In genomic region chr15:102247252-102248130, GRCm38 (mm10) we compare ENCODE assay signal across 8 mouse cellular contexts. TPM values are rescaled to one million over a fixed set of nuclear protein-coding genes. Genes with fewer than 3 reads are reported as not detected.
A peak's percentile ranks its signal among the peaks of the same experiment; 100 is the strongest.
DNase-seq lines count a peak whose midpoint lies in the region; ATAC-seq and TF ChIP-seq lines count a peak whose summit lies in the region.

No protein-coding gene starts in this region.

- peak; percentile 64 for ATAC-seq in heart, postnatal 0 days (ENCODE audit: insufficient read depth, low read depth)
- peak; percentile 50 for ATAC-seq in lung, embryonic 14.5 days (ENCODE audit: insufficient read depth)
- ATAC-seq in megakaryocyte-erythroid progenitor cell, adult 5-6 weeks (replicated peaks; ENCODE audit: low FRiP score, low TSS enrichment, poor library complexity, severe bottlenecking) = no peak

- in situ Hi-C loops in ES-E14 (cut with MboI; ENCODE audit: low sequenced_read_pairs in 2 of 2, unreplicated experiment in 2 of 2) = no loop called here

- no peaks in the 10 kb centered on the region for H3K9me3 ChIP-seq in ES-E14 (ENCODE audit: control insufficient read depth, insufficient read depth, low read depth, low read length)
- no peaks in the 10 kb centered on the region for H3K9me3 ChIP-seq in heart, postnatal 0 days (replicated peaks; ENCODE audit: control insufficient read depth, low read length)
- no peaks in the 10 kb centered on the region for H3K9me3 ChIP-seq in lung, embryonic 14.5 days (ENCODE audit: low read depth, low read length)

- peaks cover 4% of the 10 kb centered on the region; the same call in 1 of the 2 replicates for H3K27me3 ChIP-seq in heart, postnatal 0 days (ENCODE audit: control insufficient read depth, insufficient read depth, low read length)
- no peaks in the 10 kb centered on the region for H3K27me3 ChIP-seq in lung, embryonic 14.5 days (ENCODE audit: insufficient read depth, low read length)

- TF ChIP-seq POLR2A in embryonic fibroblast, embryonic 13.5 days (IDR thresholded peaks at IDR 0.05; ENCODE audit: low read depth, low read length) = peak; percentile 47
- TF ChIP-seq POLR2A in olfactory bulb, adult 2 months (IDR thresholded peaks at IDR 0.05; ENCODE audit: insufficient read depth, low read depth, low read length) = no peak

- peaks cover 14 to 29% of the 10 kb centered on the region in 2 experiments for H3K4me1 ChIP-seq in ES-E14 (ENCODE audit: control insufficient read depth in 2 of 2, insufficient read depth in 2 of 2, low read length in 2 of 2, poor library complexity in 1 of 2)
- H3K4me1 ChIP-seq in embryonic fibroblast, embryonic 13.5 days (ENCODE audit: control insufficient read depth, insufficient read depth, low read length) = peaks cover 17% of the 10 kb centered on the region
- H3K4me1 ChIP-seq in heart, postnatal 0 days (ENCODE audit: control insufficient read depth, insufficient read depth) = 0 out of 2 replicates have a peak, but pooled peaks cover 12% of the 10 kb centered on the region
- H3K4me1 ChIP-seq in lung, embryonic 14.5 days (ENCODE audit: insufficient read depth) = peaks cover 41% of the 10 kb centered on the region
- peaks cover 42% of the 10 kb centered on the region for H3K4me1 ChIP-seq in olfactory bulb, adult 2 months (ENCODE audit: control insufficient read depth, insufficient read depth, low read length)

- peak overlapping the region; percentile 69 to 93 for H3K4me3 ChIP-seq in ES-E14 (ENCODE audit: insufficient read depth in 1 of 2, low read depth in 1 of 2, low read length in 2 of 2, poor library complexity in 1 of 2, severe bottlenecking in 1 of 2)
- peak overlapping the region; percentile 31 for H3K4me3 ChIP-seq in embryonic fibroblast, embryonic 13.5 days (ENCODE audit: insufficient read depth, low read length)
- H3K4me3 ChIP-seq in heart, postnatal 0 days (ENCODE audit: low read depth, low read length) = peak overlapping the region; percentile 67
- H3K4me3 ChIP-seq in lung, embryonic 14.5 days (ENCODE audit: low read depth, low read length) = peak overlapping the region; percentile 51
- peak overlapping the region; percentile 73 for H3K4me3 ChIP-seq in olfactory bulb, adult 2 months (ENCODE audit: insufficient read depth, low read depth, low read length)

- no peaks in the 10 kb centered on the region; the same call in 1 of the 2 replicates for H3K36me3 ChIP-seq in ES-E14 (ENCODE audit: control insufficient read depth, insufficient read depth, low read length, poor library complexity, severe bottlenecking)
- no peaks in the 10 kb centered on the region for H3K36me3 ChIP-seq in heart, postnatal 0 days (replicated peaks; ENCODE audit: control insufficient read depth, insufficient read depth, low read length)
- peaks cover 27% of the 10 kb centered on the region; the same call in 1 of the 2 replicates for H3K36me3 ChIP-seq in lung, embryonic 14.5 days (ENCODE audit: insufficient read depth)

- peak overlapping the region; percentile 98 for H3K27ac ChIP-seq in ES-E14 (ENCODE audit: insufficient read depth, low read depth, low read length, poor library complexity, severe bottlenecking)
- H3K27ac ChIP-seq in embryonic fibroblast, embryonic 13.5 days (ENCODE audit: insufficient read depth, low read length) = peak overlapping the region; percentile 96
- H3K27ac ChIP-seq in heart, postnatal 0 days (ENCODE audit: low read depth) = peak overlapping the region; percentile 91
- H3K27ac ChIP-seq in lung, embryonic 14.5 days (ENCODE audit: low read depth) = peak overlapping the region; percentile 99
- H3K27ac ChIP-seq in olfactory bulb, adult 2 months (ENCODE audit: insufficient read depth, low read depth, low read length) = peak overlapping the region; percentile 53

- 1% methylated on average over 54 of the region's 65 CpGs for WGBS in heart, postnatal 0 days
- under 1% methylated on average over 64 of the region's 65 CpGs for WGBS in lung, embryonic 14.5 days
- WGBS in olfactory bulb, adult 2 months = 1% methylated on average over 64 of the region's 65 CpGs

- no peak for TF ChIP-seq CTCF in embryonic fibroblast, embryonic 13.5 days (IDR thresholded peaks at IDR 0.05; ENCODE audit: borderline replicate concordance, insufficient read depth, low read length)
- TF ChIP-seq CTCF in heart, postnatal 0 days (IDR thresholded peaks at IDR 0.05; ENCODE audit: low read depth) = no peak
- TF ChIP-seq CTCF in lung, embryonic 14.5 days (IDR thresholded peaks at IDR 0.05; ENCODE audit: low read depth) = no peak
- no peak for TF ChIP-seq CTCF in olfactory bulb, adult 2 months (IDR thresholded peaks at IDR 0.05; ENCODE audit: insufficient read depth, low read depth, low read length)

- TF ChIP-seq EP300 in heart, postnatal 0 days (IDR thresholded peaks at IDR 0.05; ENCODE audit: low read depth) = peak; percentile 63

- peak overlapping the region; percentile 78 for H3K4me2 ChIP-seq in heart, postnatal 0 days (ENCODE audit: low read depth, low read length)
- H3K4me2 ChIP-seq in lung, embryonic 14.5 days = peak overlapping the region; percentile 81

- H3K9ac ChIP-seq in ES-E14 (ENCODE audit: insufficient read depth, low read depth, low read length, poor library complexity, severe bottlenecking) = peak overlapping the region; percentile 79
- peak overlapping the region; percentile 56 for H3K9ac ChIP-seq in heart, postnatal 0 days (replicated peaks; ENCODE audit: low read depth, low read length)
- peak overlapping the region; percentile 62 for H3K9ac ChIP-seq in lung, embryonic 14.5 days

- DNase-seq in ES-E14 (ENCODE audit: low read depth, low spot score) = no peak
- DNase-seq in adrenal gland, postnatal 25 days = peak; percentile 73
- DNase-seq in heart, postnatal 0 days (ENCODE audit: low spot score) = peak; percentile 68
- DNase-seq in kidney, postnatal 14 days = peak; percentile 89
- peak; percentile 85 for DNase-seq in lung, embryonic 14.5 days

RNA-seq across cellular contexts. Expression of gene Rarg, which starts 9.8 kb away (rescaled TPM):
- 101 and 115 TPM in 2 replicates for total RNA-seq in ES-E14 (2012; rRNA removed)
- 21.5 and 25.7 TPM in 2 replicates for total RNA-seq in adrenal gland, postnatal 25 days (2021)
- polyA plus RNA-seq in embryonic fibroblast, embryonic 13.5 days (2011; ENCODE audit: insufficient read length, low read depth, missing spikeins) = 70.6 and 91.2 TPM in 2 replicates
- total RNA-seq in heart, postnatal 0 days (2014; rRNA removed; ENCODE audit: low replicate concordance) = 8.9 and 9.7 TPM in 2 replicates
- 5.4 and 6.0 TPM in 2 replicates for polyA plus RNA-seq in heart, postnatal 0 days (2015; fragmentation: Nextera tagmentation; extraction: Ambion mirVana)
- 38.5 and 38.7 TPM in 2 replicates for polyA plus RNA-seq in lung, embryonic 14.5 days (2014; fragmentation: Nextera tagmentation; extraction: Ambion mirVana)
- not detected in 2 replicates for polyA plus RNA-seq in olfactory bulb, adult 2 months (2012; ENCODE audit: insufficient read depth, insufficient read length, low replicate concordance, missing spikeins)
- 0.61 and 1.8 TPM in 2 replicates for total RNA-seq in megakaryocyte-erythroid progenitor cell, adult 5-6 weeks (2014; fragmentation: Nextera tagmentation)
- 1.6 and 6.7 TPM in 2 replicates for total RNA-seq in megakaryocyte-erythroid progenitor cell, adult 5-6 weeks (2017)

RNA-seq across cellular contexts. Expression of gene Itgb7, which starts 15.7 kb away (rescaled TPM):
- 34.0 and 93.0 TPM in 2 replicates for total RNA-seq in ES-E14 (2012; rRNA removed)
- 1.5 and 2.0 TPM in 2 replicates for total RNA-seq in adrenal gland, postnatal 25 days (2021)
- 0.51 TPM in 1 of 2 replicates, not detected in the other for polyA plus RNA-seq in embryonic fibroblast, embryonic 13.5 days (2011; ENCODE audit: insufficient read length, low read depth, missing spikeins)
- total RNA-seq in heart, postnatal 0 days (2014; rRNA removed; ENCODE audit: low replicate concordance) = 0.23 and 1.1 TPM in 2 replicates
- polyA plus RNA-seq in heart, postnatal 0 days (2015; fragmentation: Nextera tagmentation; extraction: Ambion mirVana) = 0.79 and 0.92 TPM in 2 replicates
- 1.4 and 2.6 TPM in 2 replicates for polyA plus RNA-seq in lung, embryonic 14.5 days (2014; fragmentation: Nextera tagmentation; extraction: Ambion mirVana)
- not detected in 2 replicates for polyA plus RNA-seq in olfactory bulb, adult 2 months (2012; ENCODE audit: insufficient read depth, insufficient read length, low replicate concordance, missing spikeins)
- 13.1 and 17.0 TPM in 2 replicates for total RNA-seq in megakaryocyte-erythroid progenitor cell, adult 5-6 weeks (2014; fragmentation: Nextera tagmentation)
- total RNA-seq in megakaryocyte-erythroid progenitor cell, adult 5-6 weeks (2017) = 47.2 and 51.0 TPM in 2 replicates

RNA-seq across cellular contexts. Expression of gene Gm9918, which starts 22.9 kb away (rescaled TPM):
- 0.45 and 1.0 TPM in 2 replicates for total RNA-seq in ES-E14 (2012; rRNA removed)
- 0.15 TPM in 1 of 2 replicates, not detected in the other for total RNA-seq in adrenal gland, postnatal 25 days (2021)
- polyA plus RNA-seq in embryonic fibroblast, embryonic 13.5 days (2011; ENCODE audit: insufficient read length, low read depth, missing spikeins) = 0.30 TPM in 1 of 2 replicates, not detected in the other
- total RNA-seq in heart, postnatal 0 days (2014; rRNA removed; ENCODE audit: low replicate concordance) = not detected in 2 replicates
- polyA plus RNA-seq in heart, postnatal 0 days (2015; fragmentation: Nextera tagmentation; extraction: Ambion mirVana) = not detected in 2 replicates
- 0.38 and 0.82 TPM in 2 replicates for polyA plus RNA-seq in lung, embryonic 14.5 days (2014; fragmentation: Nextera tagmentation; extraction: Ambion mirVana)
- not detected in 2 replicates for polyA plus RNA-seq in olfactory bulb, adult 2 months (2012; ENCODE audit: insufficient read depth, insufficient read length, low replicate concordance, missing spikeins)
- total RNA-seq in megakaryocyte-erythroid progenitor cell, adult 5-6 weeks (2014; fragmentation: Nextera tagmentation) = not detected in 2 replicates
- total RNA-seq in megakaryocyte-erythroid progenitor cell, adult 5-6 weeks (2017) = not detected in 2 replicates

RNA-seq across cellular contexts. Expression of gene Mfsd5, which starts 31.8 kb away (rescaled TPM):
- 89.9 and 95.7 TPM in 2 replicates for total RNA-seq in ES-E14 (2012; rRNA removed)
- total RNA-seq in adrenal gland, postnatal 25 days (2021) = 36.3 and 36.7 TPM in 2 replicates
- polyA plus RNA-seq in embryonic fibroblast, embryonic 13.5 days (2011; ENCODE audit: insufficient read length, low read depth, missing spikeins) = 47.3 and 55.8 TPM in 2 replicates
- total RNA-seq in heart, postnatal 0 days (2014; rRNA removed; ENCODE audit: low replicate concordance) = 35.6 and 53.5 TPM in 2 replicates
- 31.4 and 34.1 TPM in 2 replicates for polyA plus RNA-seq in heart, postnatal 0 days (2015; fragmentation: Nextera tagmentation; extraction: Ambion mirVana)
- polyA plus RNA-seq in lung, embryonic 14.5 days (2014; fragmentation: Nextera tagmentation; extraction: Ambion mirVana) = 63.1 and 64.0 TPM in 2 replicates
- polyA plus RNA-seq in olfactory bulb, adult 2 months (2012; ENCODE audit: insufficient read depth, insufficient read length, low replicate concordance, missing spikeins) = not detected in 2 replicates
- total RNA-seq in megakaryocyte-erythroid progenitor cell, adult 5-6 weeks (2014; fragmentation: Nextera tagmentation) = 30.4 and 32.9 TPM in 2 replicates
- 14.2 and 19.5 TPM in 2 replicates for total RNA-seq in megakaryocyte-erythroid progenitor cell, adult 5-6 weeks (2017)

RNA-seq across cellular contexts. Expression of gene Csad, which starts 43.0 kb away (rescaled TPM):
- 47.3 and 51.9 TPM in 2 replicates for total RNA-seq in ES-E14 (2012; rRNA removed)
- 76.1 and 76.8 TPM in 2 replicates for total RNA-seq in adrenal gland, postnatal 25 days (2021)
- 36.5 and 42.7 TPM in 2 replicates for polyA plus RNA-seq in embryonic fibroblast, embryonic 13.5 days (2011; ENCODE audit: insufficient read length, low read depth, missing spikeins)
- 43.9 and 64.7 TPM in 2 replicates for total RNA-seq in heart, postnatal 0 days (2014; rRNA removed; ENCODE audit: low replicate concordance)
- 27.7 and 33.1 TPM in 2 replicates for polyA plus RNA-seq in heart, postnatal 0 days (2015; fragmentation: Nextera tagmentation; extraction: Ambion mirVana)
- polyA plus RNA-seq in lung, embryonic 14.5 days (2014; fragmentation: Nextera tagmentation; extraction: Ambion mirVana) = 59.1 and 68.1 TPM in 2 replicates
- polyA plus RNA-seq in olfactory bulb, adult 2 months (2012; ENCODE audit: insufficient read depth, insufficient read length, low replicate concordance, missing spikeins) = not detected in 2 replicates
- total RNA-seq in megakaryocyte-erythroid progenitor cell, adult 5-6 weeks (2014; fragmentation: Nextera tagmentation) = 9.6 and 21.4 TPM in 2 replicates
- total RNA-seq in megakaryocyte-erythroid progenitor cell, adult 5-6 weeks (2017) = 11.4 and 33.8 TPM in 2 replicates

Comparison
In these comparisons a context has a peak if more than half of its experiments do, and no peak if none do; other contexts are left out.
1. H3K4me3 ChIP-seq: peak in every context shown above with its lines; median percentile 81 in ES-E14; 73 in olfactory bulb, adult 2 months; 67 in heart, postnatal 0 days; 51 in lung, embryonic 14.5 days; 31 in embryonic fibroblast, embryonic 13.5 days.